Mouse (Mus musculus): ENCODE measurements around the gene Dync2li1.

DNA sequence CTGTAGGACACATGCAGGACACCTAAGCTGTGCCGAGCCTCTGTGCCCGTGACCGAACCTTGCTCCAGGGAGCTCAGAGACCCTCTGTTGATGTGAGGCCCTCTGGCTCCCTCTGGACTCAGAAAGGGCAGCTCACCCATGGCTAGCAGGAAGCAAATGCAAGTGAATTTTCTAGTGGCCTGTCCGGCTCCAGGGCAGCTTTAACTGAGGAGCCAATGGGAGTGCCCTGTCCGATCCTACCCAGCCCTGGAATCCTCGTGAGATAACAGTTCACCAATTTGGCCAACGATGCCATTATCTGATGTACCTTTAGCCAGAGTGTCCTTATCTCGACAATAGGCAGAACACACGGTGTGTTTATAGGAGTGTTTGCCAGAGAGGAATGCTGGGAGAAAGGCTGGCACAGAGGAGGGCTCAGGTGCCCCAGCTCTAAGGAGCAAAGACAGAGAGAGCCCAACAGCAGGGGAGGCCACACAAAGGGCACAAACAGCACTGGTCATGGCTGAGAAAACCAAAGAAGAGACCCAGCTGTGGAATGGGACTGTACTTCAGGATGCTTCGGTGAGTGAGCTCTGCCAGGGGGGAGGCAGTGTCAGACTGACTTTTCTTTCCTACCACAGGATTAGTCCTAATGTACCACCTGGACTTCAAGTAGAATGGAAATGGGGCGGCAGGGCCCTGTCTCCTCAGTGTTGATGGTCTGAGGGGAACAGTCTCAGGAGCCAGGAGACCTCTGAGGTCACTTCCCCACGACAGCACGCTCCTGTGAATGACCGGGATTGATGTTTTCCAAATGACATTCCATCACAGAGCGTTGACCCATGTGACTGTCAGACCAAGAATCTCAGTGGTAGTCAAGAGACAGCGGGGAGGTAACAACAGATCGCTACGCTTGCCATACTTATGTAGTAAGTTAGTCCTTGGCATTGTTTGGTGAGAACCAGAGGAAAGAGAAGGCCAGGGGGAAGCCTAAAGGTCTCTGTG is 56.7 kb downstream of the Dync2li1 start, which contains the start of gene Abcg5:
- TF ChIP-seq POLR2A (IDR thresholded peaks at IDR 0.05; ENCODE audit: borderline replicate concordance, control insufficient read depth, low read depth, low read length) (no peak), CTCF (IDR thresholded peaks at IDR 0.05; ENCODE audit: control insufficient read depth, insufficient read depth, low read length) (no peak)
